Mouse (Mus musculus) kidney, adult 8-10 months (tissue): Measurements from ENCODE around the gene Actr1a.

Experiments
- DNase-seq, 2 experiments: peaks; one replicate each; pipeline ENCODE4 v3.0.0; 2022

Gene Actr1a

GRCm38 (mm10) chr19:46399372-46399771, 3.8 kb upstream of the Actr1a start:
- no peak for DNase-seq

GRCm38 (mm10) chr19:46398401-46398800, 2.9 kb upstream of the Actr1a start:
- no peak for DNase-seq

DNA sequence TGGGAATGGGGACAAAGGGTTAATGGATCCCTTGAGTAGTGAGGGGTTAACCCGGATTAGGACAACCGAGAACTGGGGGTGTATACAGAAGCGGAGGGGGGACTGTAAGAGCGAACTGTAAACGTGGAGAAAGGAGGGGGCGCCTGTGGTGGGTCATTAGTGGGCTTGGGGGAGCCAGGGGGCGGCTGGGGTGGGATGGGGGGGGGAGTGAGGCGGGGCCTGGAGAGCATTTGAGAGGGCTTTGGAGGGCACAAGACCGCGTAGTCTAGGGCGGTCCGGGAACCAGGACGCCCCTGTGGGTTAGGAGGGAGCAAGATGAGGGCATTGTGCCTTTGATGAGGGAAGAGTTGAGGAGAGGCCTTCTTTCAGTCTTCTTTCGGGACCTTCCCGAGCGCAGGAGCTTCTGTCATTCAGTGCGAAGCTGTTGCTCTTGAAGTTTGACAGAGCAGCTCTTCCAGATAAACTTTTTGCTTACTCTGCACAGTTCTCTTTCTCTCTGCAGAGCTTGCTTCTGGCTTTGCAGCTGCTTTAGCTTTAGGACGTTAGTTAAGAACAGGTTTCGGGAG, 2.0 kb upstream of the Actr1a start:
- DNase-seq, result no peak

GRCm38 (mm10) chr19:46396686-46397435, 1.3 kb upstream of the Actr1a start, which contains the start of gene Sufu:
Gene Sufu, plus strand, starts transcription at chr19:46396896.
- peak; percentile 98 to 99 for DNase-seq

GRCm38 (mm10) chr19:46396109-46396508, 561 bp upstream of the Actr1a start:
- no peak for DNase-seq

- DNase-seq, result no peak
Observed at GRCm38 (mm10) chr19:46394712-46395108, 838 bp downstream of the Actr1a start.

DNA sequence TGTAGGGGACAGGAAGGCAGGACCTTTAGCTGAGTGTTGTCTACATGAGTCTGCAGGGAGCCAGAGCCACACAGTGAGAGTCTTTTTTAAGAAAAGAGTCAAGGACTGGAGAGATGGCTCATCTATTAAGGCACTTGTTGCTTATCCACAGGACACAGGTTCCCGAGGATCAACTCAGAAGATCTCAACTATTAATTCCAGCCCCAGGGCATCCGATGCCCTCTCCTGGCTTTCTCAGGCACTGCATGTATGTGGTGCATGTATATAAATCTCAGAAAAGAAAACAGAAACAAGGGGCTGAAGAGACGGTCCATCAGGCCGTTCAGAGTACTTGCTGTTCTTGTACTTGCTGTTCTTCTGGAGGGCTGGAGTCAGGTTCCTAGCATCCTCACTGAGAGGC, 3.5 kb downstream of the Actr1a start:
- peak in 1 of 2 experiments; percentile 65 for DNase-seq

- no peak for DNase-seq
Observed at GRCm38 (mm10) chr19:46389872-46390271, 5.7 kb downstream of the Actr1a start.

DNA sequence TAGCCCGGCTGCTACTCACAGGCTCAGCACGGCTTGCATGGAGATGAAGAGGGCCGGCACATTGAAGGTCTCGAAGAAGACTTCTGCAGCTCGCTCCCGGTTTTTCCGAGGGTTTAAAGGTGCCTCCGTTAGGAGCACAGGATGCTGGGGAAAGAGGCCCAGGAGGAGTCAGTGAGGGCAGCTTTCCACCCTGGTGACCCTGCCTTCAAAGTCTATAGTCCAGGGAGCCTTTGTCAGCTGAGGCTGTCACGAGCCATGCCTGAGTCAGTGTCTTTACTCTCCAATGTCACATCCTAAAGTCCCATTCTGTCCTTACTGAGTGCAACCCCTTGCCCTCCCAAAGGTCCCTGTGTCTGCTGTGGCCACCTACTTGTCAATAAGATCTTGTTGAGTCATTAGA, 13.3 kb downstream of the Actr1a start:
- DNase-seq, result peak; percentile 49 to 55

DNA sequence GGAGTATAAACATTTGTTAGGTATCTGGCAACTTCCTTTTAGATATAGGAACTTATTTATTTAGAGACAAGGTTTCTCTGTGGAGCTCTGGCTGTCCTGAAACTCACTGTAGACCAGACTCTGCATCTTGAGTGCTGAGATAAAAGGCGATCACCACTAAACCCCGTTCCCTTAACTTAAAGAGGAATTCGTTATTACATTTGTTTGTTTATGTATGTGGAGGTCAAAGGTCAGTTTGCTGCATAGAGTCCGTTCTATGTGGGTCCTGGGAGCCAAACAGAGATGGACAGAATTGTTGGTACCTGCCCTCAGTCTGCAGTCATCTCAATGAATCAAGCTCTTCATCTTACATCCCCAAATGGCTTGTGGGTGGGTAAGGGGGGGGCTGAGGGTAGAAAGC, 19.7 kb downstream of the Actr1a start:
- no peak for DNase-seq

DNA sequence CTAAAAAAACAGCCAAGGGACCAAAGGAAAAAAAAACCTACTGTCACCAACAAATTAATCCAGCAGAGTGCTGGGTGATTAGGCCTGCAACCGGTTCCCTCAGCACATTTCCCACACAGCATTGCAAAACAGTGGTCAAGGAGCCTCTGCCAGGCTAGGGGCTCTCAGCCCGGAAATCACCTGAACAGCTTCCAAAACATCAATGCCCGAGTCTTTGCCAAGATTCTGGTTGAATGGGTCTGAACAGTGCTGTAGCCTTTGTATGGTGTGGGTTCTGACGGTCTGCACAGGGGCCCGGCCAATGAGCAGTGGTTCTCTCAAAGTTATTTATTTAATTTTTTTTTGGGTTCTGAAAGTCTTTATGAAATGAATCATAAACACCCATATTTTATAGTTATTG, 20.1 kb downstream of the Actr1a start:
- no peak for DNase-seq

GRCm38 (mm10) chr19:46374477-46375088, 21.0 kb downstream of the Actr1a start:
- DNase-seq, result no peak

GRCm38 (mm10) chr19:46369204-46369603, 26.3 kb downstream of the Actr1a start:
- DNase-seq, result peak; percentile 51 to 68

DNA sequence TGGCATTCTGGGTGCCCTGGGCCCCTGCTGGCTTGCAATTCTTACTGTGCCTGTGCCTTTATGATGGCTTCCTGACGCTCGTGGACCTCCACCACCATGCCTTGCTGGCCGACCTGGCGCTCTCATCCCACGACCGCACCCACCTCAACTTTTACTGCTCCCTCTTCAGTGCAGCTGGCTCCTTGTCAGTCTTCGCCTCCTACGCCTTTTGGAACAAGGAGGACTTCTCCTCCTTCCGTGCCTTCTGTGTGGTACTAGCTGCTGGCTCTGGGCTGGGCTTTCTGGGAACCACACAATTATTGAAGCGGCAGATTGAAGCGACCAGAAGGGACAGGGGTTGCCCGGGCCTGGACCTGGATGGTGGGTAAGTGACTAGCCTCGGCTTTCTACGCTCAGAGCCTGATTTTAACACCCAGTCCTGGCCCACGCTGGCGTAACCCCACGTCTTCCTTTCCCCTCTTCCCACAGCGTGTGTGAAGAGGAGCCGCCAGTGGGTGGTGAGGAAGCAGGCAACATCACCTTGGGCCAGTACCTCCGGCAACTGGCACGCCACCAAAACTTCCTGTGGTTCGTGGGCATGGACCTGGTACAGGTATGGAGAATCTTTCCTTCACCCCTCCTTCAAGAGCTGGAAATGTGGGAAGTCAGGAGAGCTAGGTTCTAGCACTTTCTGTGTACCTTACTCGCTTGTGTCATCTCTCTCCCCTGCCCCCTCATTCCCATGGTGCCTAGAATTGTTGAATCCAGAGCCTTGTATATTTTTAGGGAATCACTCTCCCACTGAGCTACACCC, 27.6 kb downstream of the Actr1a start:
- DNase-seq, result no peak

DNA sequence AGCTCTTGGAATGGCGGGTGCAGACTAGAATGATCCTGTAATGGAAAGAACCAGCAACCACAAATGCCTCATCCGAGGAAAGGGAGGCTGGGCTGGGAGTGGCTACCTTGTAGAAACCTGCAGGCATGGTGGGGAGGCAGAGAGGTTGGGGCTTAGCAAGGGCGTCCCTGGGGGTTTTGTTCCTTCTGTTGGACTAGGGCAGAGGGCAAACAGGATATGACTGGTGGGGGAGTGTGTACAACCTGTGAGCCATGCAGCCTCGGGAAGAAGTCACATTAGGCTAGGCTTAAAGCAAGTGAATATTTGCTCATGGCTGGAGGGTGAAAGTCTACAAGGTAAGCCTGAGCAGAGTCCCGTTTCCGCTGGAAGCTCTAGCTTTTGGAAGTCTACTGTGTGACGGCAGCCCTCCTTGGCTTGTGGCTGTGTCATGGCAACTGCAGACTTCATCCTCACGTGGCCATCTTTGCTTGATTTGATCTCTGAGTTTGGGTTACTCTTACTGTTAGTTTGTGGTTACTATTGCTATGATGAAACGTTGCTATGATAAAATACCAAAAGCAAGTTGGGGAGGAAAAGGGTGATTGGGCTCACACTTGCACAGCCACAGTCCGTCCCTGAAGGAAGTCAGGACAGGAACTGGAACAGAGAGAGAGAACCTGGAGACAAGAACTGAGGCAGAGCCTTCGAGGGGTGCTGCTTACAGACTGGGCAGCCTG, 32.1 kb downstream of the Actr1a start:
- DNase-seq, result no peak

DNA sequence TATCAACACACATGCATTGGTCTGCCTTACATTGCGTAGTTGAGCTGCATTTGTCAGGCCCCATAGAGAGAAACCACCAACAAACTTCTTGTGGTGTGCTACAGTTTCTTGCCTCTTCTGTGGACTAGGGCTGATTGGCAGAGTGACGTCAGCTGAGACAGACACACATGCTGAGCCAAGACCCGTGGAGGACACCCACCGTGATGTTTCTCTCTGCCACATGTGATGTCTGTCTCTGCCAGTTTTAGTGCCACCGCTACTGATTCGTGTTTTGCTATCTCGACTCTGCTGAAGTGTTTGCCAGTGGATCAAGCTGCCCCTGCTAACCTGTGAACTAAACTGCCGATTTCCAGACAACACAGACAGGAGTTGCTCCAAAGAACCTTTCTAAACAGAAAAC, 33.4 kb downstream of the Actr1a start:
- no peak for DNase-seq

DNA sequence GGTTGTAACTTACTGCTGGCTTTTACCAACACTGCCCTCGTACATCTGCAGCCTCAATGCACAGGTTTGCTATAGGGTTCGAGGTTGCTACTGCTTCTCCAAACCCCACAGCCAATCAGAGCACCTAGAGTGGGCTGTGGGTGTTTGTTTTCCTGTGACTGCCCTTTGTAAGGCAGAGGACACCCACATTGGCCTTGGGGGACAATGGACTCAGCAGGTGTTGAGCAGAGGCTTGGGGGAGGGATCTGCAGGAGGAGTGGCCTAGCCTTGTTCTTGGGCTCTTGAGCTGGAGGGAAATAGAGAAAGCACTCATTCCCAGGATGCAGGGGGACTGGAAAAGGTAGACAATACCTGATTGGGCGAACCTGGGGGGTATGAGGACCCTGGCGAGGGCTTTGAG, 37.2 kb downstream of the Actr1a start:
- no peak for DNase-seq

- no peak for DNase-seq
Observed at GRCm38 (mm10) chr19:46357344-46358280, 37.9 kb downstream of the Actr1a start.

GRCm38 (mm10) chr19:46356701-46357138, 38.8 kb downstream of the Actr1a start:
- DNase-seq, result peak; percentile 89 to 94

- no peak for DNase-seq
Observed at GRCm38 (mm10) chr19:46350168-46350932, 45.2 kb downstream of the Actr1a start, which contains the start of gene 2310034G01Rik. Gene 2310034G01Rik, minus strand, starts transcription at chr19:46350302.

DNA sequence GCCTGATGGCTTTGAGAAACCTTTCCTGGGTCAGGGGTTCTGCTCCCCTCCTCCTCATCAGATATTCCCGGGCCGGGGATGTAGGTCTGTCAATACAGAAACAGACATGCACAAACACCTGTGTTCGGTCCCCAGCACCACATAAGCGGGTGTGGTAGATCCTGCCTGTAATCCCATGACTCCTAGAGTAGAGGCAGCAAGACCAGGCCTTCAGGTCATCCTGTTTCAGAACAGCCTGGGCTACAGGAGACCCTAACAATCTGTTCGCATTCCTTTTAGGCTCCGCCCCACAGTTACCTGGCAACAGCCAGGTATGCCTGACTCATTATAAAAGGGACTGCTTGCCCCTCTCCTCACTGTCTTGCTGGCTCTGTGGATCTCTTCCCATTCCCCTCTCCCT, 46.0 kb downstream of the Actr1a start:
- no peak for DNase-seq
